Mouse (Mus musculus): ENCODE data around the gene Dgke. TPM values are rescaled to one million over a fixed set of nuclear protein-coding genes. Genes with fewer than 3 reads are reported as not detected.

The Dgke gene
- total RNA-seq, 1 experiment: 24.2 TPM

GRCm38 (mm10) chr11:89078305-89078704 lies 11.7 kb upstream of the Dgke start:
- no peak for TF ChIP-seq HCFC1 (IDR thresholded peaks at IDR 0.05; ENCODE audit: borderline replicate concordance, insufficient read depth, low read length)
- no peak for TF ChIP-seq MAFK (IDR thresholded peaks at IDR 0.05; ENCODE audit: insufficient read depth, low read depth, low read length)
- TF ChIP-seq CHD2 (IDR thresholded peaks at IDR 0.05; ENCODE audit: low read depth, low read length): no peak
- TF ChIP-seq ZC3H11A (IDR thresholded peaks at IDR 0.05; ENCODE audit: borderline replicate concordance, low read depth, low read length): no peak
- no peak for TF ChIP-seq ZNF384 (IDR thresholded peaks at IDR 0.05; ENCODE audit: low read depth, low read length)
- no peak overlapping the region for H3K9ac ChIP-seq (ENCODE audit: insufficient read depth, low read depth, low read length, poor library complexity, severe bottlenecking)
- H3K4me3 ChIP-seq (ENCODE audit: insufficient read depth in 1 of 2, low read depth in 1 of 2, low read length in 2 of 2, poor library complexity in 1 of 2, severe bottlenecking in 1 of 2): no peak overlapping the region
- no peaks in the 10 kb centered on the region for H3K9me3 ChIP-seq (ENCODE audit: control insufficient read depth, insufficient read depth, low read depth, low read length)
- peaks cover 8 to 14% of the 10 kb centered on the region in 2 experiments; a peak in 3 of 4 replicates for H3K4me1 ChIP-seq (ENCODE audit: control insufficient read depth in 2 of 2, insufficient read depth in 2 of 2, low read length in 2 of 2, poor library complexity in 1 of 2)
- DNase-seq (ENCODE audit: low read depth, low spot score): no peak
- no peak overlapping the region for H3K27ac ChIP-seq (ENCODE audit: insufficient read depth, low read depth, low read length, poor library complexity, severe bottlenecking)
- in situ Hi-C loops (cut with MboI; ENCODE audit: low sequenced_read_pairs in 2 of 2, unreplicated experiment in 2 of 2): no loop called here
- no peaks in the 10 kb centered on the region for H3K36me3 ChIP-seq (ENCODE audit: control insufficient read depth, insufficient read depth, low read length, poor library complexity, severe bottlenecking)

- TF ChIP-seq ZC3H11A (IDR thresholded peaks at IDR 0.05; ENCODE audit: borderline replicate concordance, low read depth, low read length) (no peak), HCFC1 (IDR thresholded peaks at IDR 0.05; ENCODE audit: borderline replicate concordance, insufficient read depth, low read length) (no peak), ZNF384 (IDR thresholded peaks at IDR 0.05; ENCODE audit: low read depth, low read length) (no peak), MAFK (IDR thresholded peaks at IDR 0.05; ENCODE audit: insufficient read depth, low read depth, low read length) (no peak), CHD2 (IDR thresholded peaks at IDR 0.05; ENCODE audit: low read depth, low read length) (no peak)
These were observed 11.0 kb upstream of the Dgke start for GRCm38 (mm10) chr11:89077601-89078000.

GRCm38 (mm10) chr11:89076370-89076821 lies 9.7 kb upstream of the Dgke start:
- TF ChIP-seq CHD2 (IDR thresholded peaks at IDR 0.05; ENCODE audit: low read depth, low read length): no peak
- no peak for TF ChIP-seq MAFK (IDR thresholded peaks at IDR 0.05; ENCODE audit: insufficient read depth, low read depth, low read length)
- no peak for TF ChIP-seq ZC3H11A (IDR thresholded peaks at IDR 0.05; ENCODE audit: borderline replicate concordance, low read depth, low read length)
- TF ChIP-seq HCFC1 (IDR thresholded peaks at IDR 0.05; ENCODE audit: borderline replicate concordance, insufficient read depth, low read length): no peak
- no peak for TF ChIP-seq ZNF384 (IDR thresholded peaks at IDR 0.05; ENCODE audit: low read depth, low read length)
- Histone ChIP-seq H3K9me3 (ENCODE audit: control insufficient read depth, insufficient read depth, low read depth, low read length) (no peaks in the 10 kb centered on the region), H3K4me3 (ENCODE audit: insufficient read depth in 1 of 2, low read depth in 1 of 2, low read length in 2 of 2, poor library complexity in 1 of 2, severe bottlenecking in 1 of 2) (no peak overlapping the region), H3K4me1 (ENCODE audit: control insufficient read depth in 2 of 2, insufficient read depth in 2 of 2, low read length in 2 of 2, poor library complexity in 1 of 2) (peaks cover 9 to 14% of the 10 kb centered on the region in 2 experiments), H3K9ac (ENCODE audit: insufficient read depth, low read depth, low read length, poor library complexity, severe bottlenecking) (no peak overlapping the region), H3K36me3 (ENCODE audit: control insufficient read depth, insufficient read depth, low read length, poor library complexity, severe bottlenecking) (no peaks in the 10 kb centered on the region), H3K27ac (ENCODE audit: insufficient read depth, low read depth, low read length, poor library complexity, severe bottlenecking) (no peak overlapping the region)
- no peak for DNase-seq (ENCODE audit: low read depth, low spot score)
- in situ Hi-C loops (cut with MboI; ENCODE audit: low sequenced_read_pairs in 2 of 2, unreplicated experiment in 2 of 2): no loop called here

More at GRCm38 (mm10) chr11:89077601-89078000, 11.0 kb upstream of the Dgke start:
- no peak for DNase-seq (ENCODE audit: low read depth, low spot score)
- Histone ChIP-seq H3K4me3 (ENCODE audit: insufficient read depth in 1 of 2, low read depth in 1 of 2, low read length in 2 of 2, poor library complexity in 1 of 2, severe bottlenecking in 1 of 2) (no peak overlapping the region), H3K9me3 (ENCODE audit: control insufficient read depth, insufficient read depth, low read depth, low read length) (no peaks in the 10 kb centered on the region), H3K36me3 (ENCODE audit: control insufficient read depth, insufficient read depth, low read length, poor library complexity, severe bottlenecking) (no peaks in the 10 kb centered on the region), H3K27ac (ENCODE audit: insufficient read depth, low read depth, low read length, poor library complexity, severe bottlenecking) (no peak overlapping the region), H3K4me1 (ENCODE audit: control insufficient read depth in 2 of 2, insufficient read depth in 2 of 2, low read length in 2 of 2, poor library complexity in 1 of 2) (peaks cover 8 to 14% of the 10 kb centered on the region in 2 experiments; a peak in 3 of 4 replicates), H3K9ac (ENCODE audit: insufficient read depth, low read depth, low read length, poor library complexity, severe bottlenecking) (no peak overlapping the region)
- in situ Hi-C loops (cut with MboI; ENCODE audit: low sequenced_read_pairs in 2 of 2, unreplicated experiment in 2 of 2): no loop called here

GRCm38 (mm10) chr11:89074783-89075413 lies 8.2 kb upstream of the Dgke start:
- Histone ChIP-seq H3K9ac (ENCODE audit: insufficient read depth, low read depth, low read length, poor library complexity, severe bottlenecking) (peak overlapping the region; percentile 45; the same call in 1 of the 2 replicates), H3K27ac (ENCODE audit: insufficient read depth, low read depth, low read length, poor library complexity, severe bottlenecking) (peak overlapping the region; percentile 43; the same call in 1 of the 2 replicates), H3K36me3 (ENCODE audit: control insufficient read depth, insufficient read depth, low read length, poor library complexity, severe bottlenecking) (no peaks in the 10 kb centered on the region), H3K9me3 (ENCODE audit: control insufficient read depth, insufficient read depth, low read depth, low read length) (no peaks in the 10 kb centered on the region), H3K4me3 (ENCODE audit: insufficient read depth in 1 of 2, low read depth in 1 of 2, low read length in 2 of 2, poor library complexity in 1 of 2, severe bottlenecking in 1 of 2) (peak overlapping the region; percentile 26 to 47), H3K4me1 (ENCODE audit: control insufficient read depth in 2 of 2, insufficient read depth in 2 of 2, low read length in 2 of 2, poor library complexity in 1 of 2) (peaks cover 5 to 11% of the 10 kb centered on the region in 2 experiments)
- in situ Hi-C loops (cut with MboI; ENCODE audit: low sequenced_read_pairs in 2 of 2, unreplicated experiment in 2 of 2): no loop called here
- TF ChIP-seq CHD2 (IDR thresholded peaks at IDR 0.05; ENCODE audit: low read depth, low read length) (no peak), HCFC1 (IDR thresholded peaks at IDR 0.05; ENCODE audit: borderline replicate concordance, insufficient read depth, low read length) (no peak), ZNF384 (IDR thresholded peaks at IDR 0.05; ENCODE audit: low read depth, low read length) (no peak), ZC3H11A (IDR thresholded peaks at IDR 0.05; ENCODE audit: borderline replicate concordance, low read depth, low read length) (no peak), MAFK (IDR thresholded peaks at IDR 0.05; ENCODE audit: insufficient read depth, low read depth, low read length) (no peak)
- no peak for DNase-seq (ENCODE audit: low read depth, low spot score)

Measured in ES-E14 (cell line).